Mouse (Mus musculus): ENCODE results near the gene Capn15.

DNA sequence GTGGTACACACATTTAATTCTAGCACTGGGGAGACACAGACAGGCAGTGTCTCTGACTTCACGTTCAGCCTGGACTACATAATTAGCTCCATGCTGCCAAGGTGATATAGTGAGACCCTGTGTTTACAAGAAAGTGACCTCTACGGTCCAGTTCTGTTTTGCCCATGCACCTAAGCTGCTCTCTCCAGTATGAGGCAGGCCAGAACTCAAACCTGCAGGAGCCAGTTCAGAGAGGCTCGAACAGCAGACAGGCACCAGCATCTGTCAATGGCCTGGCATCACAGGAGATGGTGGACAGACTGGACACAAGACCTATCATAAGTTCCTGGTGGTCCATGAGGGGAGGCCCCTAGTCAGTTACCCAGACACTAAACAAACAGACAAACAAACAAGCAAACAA is 32.8 kb upstream of the Capn15 start:
- TF ChIP-seq CTCF (IDR thresholded peaks at IDR 0.05; ENCODE audit: low read depth): no peak
- TF ChIP-seq EP300 (IDR thresholded peaks at IDR 0.05; ENCODE audit: low read depth): no peak

All from liver, postnatal 0 days (tissue).